Mouse (Mus musculus): ENCODE data around the gene Rnf216. TPM values are rescaled to one million over a fixed set of nuclear protein-coding genes. Genes with fewer than 3 reads are reported as not detected.

Gene Rnf216
- total and polyA plus RNA-seq, 3 experiments, result 15.5 to 30.7 (median 18.2) TPM

DNA sequence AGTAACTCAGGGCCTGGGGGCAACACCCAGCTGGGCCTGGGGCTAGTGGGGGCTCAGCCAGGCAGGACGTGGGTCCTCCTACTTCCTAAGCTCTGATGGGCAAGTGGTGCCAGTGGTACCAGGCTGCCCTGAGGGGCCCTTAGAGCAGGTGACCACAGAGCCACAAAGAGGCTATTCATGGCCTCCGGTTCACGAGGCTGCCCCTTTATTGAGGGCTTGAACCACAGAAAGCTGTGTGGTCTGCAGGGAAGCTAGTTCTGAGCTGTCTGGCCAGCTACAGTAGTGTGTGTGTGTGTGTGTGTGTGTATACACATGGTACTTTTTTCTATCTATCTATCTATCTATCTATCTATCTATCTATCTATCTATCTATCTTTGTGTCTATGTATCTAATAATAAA lies 159.2 kb downstream of the Rnf216 start:
- Histone ChIP-seq H3K27me3 (replicated peaks) (no peaks in the 10 kb centered on the region), H3K4me2 (ENCODE audit: insufficient read depth, low read depth, poor library complexity, severe bottlenecking) (no peak overlapping the region), H3K4me3 (replicated peaks in 1 of 3; ENCODE audit: low read depth in 2 of 3, low read length in 2 of 3, poor library complexity in 1 of 3) (no peak overlapping the region), H3K27ac (ENCODE audit: insufficient read depth, low read depth) (no peak overlapping the region), H3K9ac (ENCODE audit: insufficient read depth, low read depth) (no peak overlapping the region), H3K79me2 (replicated peaks; ENCODE audit: control insufficient read depth, extremely low read depth, insufficient read depth, poor library complexity, severe bottlenecking) (no peaks in the 10 kb centered on the region), H3K36me3 (replicated peaks in 1 of 2; ENCODE audit: control insufficient read depth in 1 of 2, insufficient read depth in 1 of 2, low read length in 1 of 2) (no peaks in the 10 kb centered on the region), H3K9me3 (replicated peaks; ENCODE audit: low read length) (no peaks in the 10 kb centered on the region), H3K4me1 (ENCODE audit: control insufficient read depth in 1 of 2, insufficient read depth in 2 of 2) (peaks cover 51 to 77% of the 10 kb centered on the region in 2 experiments)
- in situ Hi-C loops (cut with MboI; ENCODE audit: low pct_ligation_motif_present, low pct_unique_long_range_greater_than_20kb, low sequenced_read_pairs) (no loop called here), dilution Hi-C loops (cut with MboI; ENCODE audit: extremely low pct_ligation_motif_present, extremely low pct_unique_long_range_greater_than_20kb, low sequenced_read_pairs) (no loop called here)
- DNase-seq (ENCODE audit: extremely low read depth), result no peak
- no peak for TF ChIP-seq EP300 (IDR thresholded peaks at IDR 0.05; ENCODE audit: low read length)
- TF ChIP-seq IRF4 (IDR thresholded peaks at IDR 0.05; ENCODE audit: low read depth, low read length), result peak; percentile 61; the same call in 1 of the 2 replicates
- TF ChIP-seq ZC3H11A (IDR thresholded peaks at IDR 0.05; ENCODE audit: low read depth, low read length), result no peak
- TF ChIP-seq BHLHE40 (IDR thresholded peaks at IDR 0.05; ENCODE audit: low read depth, low read length), result peak; percentile 63; the same call in 1 of the 2 replicates
- TF ChIP-seq GABPA (IDR thresholded peaks at IDR 0.05; ENCODE audit: insufficient replicate concordance, low read depth, low read length), result no peak
- TF ChIP-seq MXI1 (IDR thresholded peaks at IDR 0.05; ENCODE audit: low read depth, low read length), result no peak
- no peak for TF ChIP-seq MEF2A (IDR thresholded peaks at IDR 0.05; ENCODE audit: borderline replicate concordance, low read depth, low read length)

DNA sequence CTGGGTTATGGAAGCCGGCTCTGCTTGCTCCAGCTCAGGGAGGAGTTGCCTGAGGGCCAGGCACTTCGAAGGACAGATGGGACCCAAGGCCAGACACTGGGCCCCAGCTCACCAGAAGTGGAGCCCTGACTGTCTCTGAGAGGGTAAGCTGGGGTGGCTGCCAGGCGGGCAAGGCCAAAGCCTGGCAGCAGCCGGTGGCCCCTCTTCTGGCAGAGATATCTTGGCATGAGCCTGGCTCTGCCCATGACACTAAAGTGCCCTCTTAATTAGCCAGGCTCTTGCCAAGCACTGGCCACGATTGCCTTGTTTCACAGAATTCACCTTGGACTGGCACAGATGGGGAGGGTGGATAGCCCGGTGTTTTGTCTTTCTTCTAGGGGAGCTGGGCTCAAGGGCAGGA lies 162.4 kb downstream of the Rnf216 start:
- Histone ChIP-seq H3K27ac (ENCODE audit: insufficient read depth, low read depth) (peak overlapping the region; percentile 34), H3K9me3 (replicated peaks; ENCODE audit: low read length) (no peaks in the 10 kb centered on the region), H3K79me2 (replicated peaks; ENCODE audit: control insufficient read depth, extremely low read depth, insufficient read depth, poor library complexity, severe bottlenecking) (no peaks in the 10 kb centered on the region), H3K27me3 (replicated peaks) (no peaks in the 10 kb centered on the region), H3K4me1 (ENCODE audit: control insufficient read depth in 1 of 2, insufficient read depth in 2 of 2) (peaks cover 41 to 69% of the 10 kb centered on the region in 2 experiments), H3K4me2 (ENCODE audit: insufficient read depth, low read depth, poor library complexity, severe bottlenecking) (peak overlapping the region; percentile 4; the same call in 1 of the 2 replicates), H3K4me3 (replicated peaks in 1 of 3; ENCODE audit: low read depth in 2 of 3, low read length in 2 of 3, poor library complexity in 1 of 3) (no peak overlapping the region), H3K9ac (ENCODE audit: insufficient read depth, low read depth) (peak overlapping the region; percentile 9; the same call in 1 of the 2 replicates), H3K36me3 (replicated peaks in 1 of 2; ENCODE audit: control insufficient read depth in 1 of 2, insufficient read depth in 1 of 2, low read length in 1 of 2) (no peaks in the 10 kb centered on the region)
- in situ Hi-C loops (cut with MboI; ENCODE audit: low pct_ligation_motif_present, low pct_unique_long_range_greater_than_20kb, low sequenced_read_pairs), result no loop called here
- DNase-seq (ENCODE audit: extremely low read depth), result no peak
- no peak for TF ChIP-seq SIN3A (IDR thresholded peaks at IDR 0.05; ENCODE audit: low read length)
- TF ChIP-seq E2F4 (IDR thresholded peaks at IDR 0.05; ENCODE audit: insufficient replicate concordance, low read depth, low read length), result no peak
- no peak for TF ChIP-seq ZNF384 (IDR thresholded peaks at IDR 0.05; ENCODE audit: low read depth, low read length)
- no peak for TF ChIP-seq UBTF (IDR thresholded peaks at IDR 0.05; ENCODE audit: low read depth, low read length)
- no peak for TF ChIP-seq HCFC1 (IDR thresholded peaks at IDR 0.05; ENCODE audit: low read depth, low read length)
- no peak for TF ChIP-seq MAX (IDR thresholded peaks at IDR 0.05; ENCODE audit: low read length)
- TF ChIP-seq RCOR1 (conservative IDR thresholded peaks at IDR 0.05; ENCODE audit: low read depth, low read length), result no peak
- no peak for TF ChIP-seq SMC3 (IDR thresholded peaks at IDR 0.05; ENCODE audit: low read depth, low read length)
- TF ChIP-seq USF1 (IDR thresholded peaks at IDR 0.05; ENCODE audit: low read depth, low read length), result no peak
- TF ChIP-seq JUN (IDR thresholded peaks at IDR 0.05; ENCODE audit: insufficient read depth, low read depth, low read length), result no peak
- no peak for TF ChIP-seq JUND (conservative IDR thresholded peaks at IDR 0.05; ENCODE audit: low read depth, low read length)
- no peak for TF ChIP-seq MEF2A (IDR thresholded peaks at IDR 0.05; ENCODE audit: borderline replicate concordance, low read depth, low read length)
- TF ChIP-seq IRF4 (IDR thresholded peaks at IDR 0.05; ENCODE audit: low read depth, low read length), result no peak
- TF ChIP-seq POLR2A (IDR thresholded peaks at IDR 0.05; ENCODE audit: low read depth, low read length), result no peak
- TF ChIP-seq TCF12 (IDR thresholded peaks at IDR 0.05; ENCODE audit: low read depth, low read length), result no peak
- TF ChIP-seq PAX5 (IDR thresholded peaks at IDR 0.05; ENCODE audit: low read length), result no peak
- TF ChIP-seq MXI1 (IDR thresholded peaks at IDR 0.05; ENCODE audit: low read depth, low read length), result no peak
- TF ChIP-seq ZC3H11A (IDR thresholded peaks at IDR 0.05; ENCODE audit: low read depth, low read length), result no peak
- dilution Hi-C loops (cut with MboI; ENCODE audit: extremely low pct_ligation_motif_present, extremely low pct_unique_long_range_greater_than_20kb, low sequenced_read_pairs), result no loop called here

Measured in CH12.LX (cell line).